17 mouse cellular contexts compared by ENCODE assay signal in the genomic region with DNA sequence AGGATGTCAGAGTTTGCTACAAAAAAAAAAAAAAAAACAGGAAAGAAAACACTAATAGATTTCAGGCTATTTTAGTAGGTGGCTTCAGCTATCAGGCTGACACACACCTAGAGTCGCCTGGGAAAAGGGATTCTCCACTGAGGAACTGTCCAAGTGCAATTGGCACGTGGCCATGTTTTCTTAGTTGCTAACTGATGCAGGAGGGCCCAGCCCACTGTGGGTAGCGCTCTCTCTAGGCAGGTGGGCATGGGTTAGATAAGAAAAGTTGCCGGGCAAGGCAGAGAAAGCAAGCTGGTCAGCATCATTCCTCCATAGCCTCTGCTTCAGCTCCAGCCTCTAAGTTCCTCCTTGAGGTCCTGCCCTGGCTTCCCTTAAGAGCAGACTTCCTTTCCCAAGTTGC. TPM values are rescaled to one million over a fixed set of nuclear protein-coding genes. Genes with fewer than 3 reads are reported as not detected.
"Had no signal": no experiment of that assay in that cellular context is flagged by ENCODE, and none has a peak within 500 bp of the region (broad histone marks: within the 10 kb centered on the region; RNA-seq: fewer than 3 reads in every experiment).

No protein-coding gene starts in this region.

- DNase-seq: gastrocnemius, adult 2 months; gastrocnemius, postnatal 14 days; heart, adult 2 months; heart, postnatal 10 days; heart, postnatal 4 days; kidney, adult 8-10 months; kidney, postnatal 4 days; liver; liver, embryonic 13.5 days had no signal

RNA-seq across cellular contexts. Expression of a gene that starts 4.4 kb away (rescaled TPM):
- total RNA-seq: gastrocnemius, adult 2 months; gastrocnemius, postnatal 4 days; granulocyte monocyte progenitor cell, adult 5-6 weeks; heart, postnatal 10 days; heart, postnatal 4 days; layer of hippocampus, adult 2 months; layer of hippocampus, postnatal 10 days; layer of hippocampus, postnatal 25 days; left cerebral cortex, adult 2 months; left cerebral cortex, postnatal 14 days; left cerebral cortex, postnatal 36 days had no signal
